Mouse (Mus musculus) liver, embryonic 14.5 days (tissue): ENCODE measurements around the gene Polr1d. TPM values are rescaled to one million over a fixed set of nuclear protein-coding genes. Genes with fewer than 3 reads are reported as not detected.

Experiments
- ATAC-seq: fragments of 200-750 bp; cut with Nextera tagmentation; 2 replicates; pipeline ENCODE4 v1.8.0; 2017; ENCODE audit warnings: moderate number of reproducible peaks, mild to moderate bottlenecking, moderate library complexity; ENCODE audit not compliant: insufficient read depth
- DNase-seq, 3 experiments: peaks; one replicate each; pipeline ENCODE4 v3.0.0-alpha.2; 2012 to 2013; ENCODE audit warnings: low read depth in 3 of 3, low spot score in 3 of 3
- H3K27ac ChIP-seq: fragments of 300-500 bp; sonication (generic); 2 replicates; pipeline ENCODE4 v1.5.1; 2014; ENCODE audit warnings: moderate library complexity, mild to moderate bottlenecking, control low read depth, inconsistent platforms
- H3K27me3 ChIP-seq: fragments of 300-500 bp; sonication (generic); 2 replicates; pipeline ENCODE4 v1.6.1; 2014; ENCODE audit warnings: mild to moderate bottlenecking, low read length, moderate library complexity; ENCODE audit not compliant: control insufficient read depth, insufficient read depth
- H3K36me3 ChIP-seq: fragments of 300-500 bp; sonication (generic); replicated peaks from 2 replicates; pipeline ENCODE4 v1.6.1; 2014; ENCODE audit warnings: low read depth; ENCODE audit not compliant: control insufficient read depth, insufficient read depth
- H3K4me1 ChIP-seq, 2 experiments: fragments of 200-500 bp in 1 of 2; fragments of 300-500 bp in 1 of 2; sonication (generic) in 1 of 2; replicated peaks; 2 replicates each; pipeline ENCODE4 v1.6.1; 2012 to 2014; ENCODE audit warnings: antibody characterized with exemption in 1 of 2, inconsistent platforms in 1 of 2, low read length in 1 of 2; ENCODE audit not compliant: control insufficient read depth in 2 of 2, insufficient read depth in 2 of 2
- H3K4me2 ChIP-seq: fragments of 300-500 bp; sonication (generic); 2 replicates; pipeline ENCODE4 v1.6.1; 2014; ENCODE audit warnings: low read depth, mild to moderate bottlenecking, control low read depth, moderate library complexity
- H3K4me3 ChIP-seq, 2 experiments: fragments of 200-500 bp in 1 of 2; fragments of 300-500 bp in 1 of 2; sonication (generic) in 1 of 2; 2 replicates each; pipeline ENCODE4 v1.5.1; 2012 to 2014; ENCODE audit warnings: low read depth in 2 of 2, low read length in 2 of 2, mild to moderate bottlenecking in 2 of 2, control low read depth in 1 of 2, inconsistent platforms in 1 of 2, moderate library complexity in 1 of 2; ENCODE audit not compliant: insufficient read depth in 1 of 2
- H3K9ac ChIP-seq: fragments of 300-500 bp; sonication (generic); replicated peaks from 2 replicates; pipeline ENCODE4 v1.6.1; 2014; ENCODE audit warnings: mild to moderate bottlenecking, control low read depth, moderate library complexity
- H3K9me3 ChIP-seq: fragments of 300-500 bp; sonication (generic); 2 replicates; pipeline ENCODE4 v1.6.1; 2016; ENCODE audit warnings: low read length, mixed read lengths; ENCODE audit not compliant: control insufficient read depth
- CTCF ChIP-seq: IDR thresholded peaks from 2 replicates; pipeline ENCODE4 v1.5.1; 2016; ENCODE audit warnings: antibody characterized with exemption, low read depth, control low read depth
- EP300 ChIP-seq: IDR thresholded peaks from 2 replicates; pipeline ENCODE4 v1.6.1; 2016; ENCODE audit warnings: antibody characterized with exemption, low read depth
- WGBS: fragments of 180-500 bp; shearing (Covaris S2); extraction: QIAGEN DNeasy Blood & Tissue Kit; methylation state at CpG from one replicate; pipeline ENCODE4 v1.1.7; 2014; ENCODE audit not compliant: insufficient replicate concordance; 5-methylcytosine and 5-hydroxymethylcytosine counted together
- polyA plus RNA-seq, 2 experiments: library from polyadenylated mRNA; depleted of rRNA in 1 of 2; stranded (reverse) in 1 of 2; unstranded in 1 of 2; fragments of >200 nt; fragmentation: Nextera tagmentation in 1 of 2; extraction: Ambion mirVana in 1 of 2; gene quantifications; 2 replicates each; pipeline versions ENCODE4 v1.2.1 to v1.2.3; 2012 to 2014

Gene Polr1d
- polyA plus RNA-seq, 2 experiments, result 58.6 to 87.1 TPM

GRCm38 (mm10) chr5:147054747-147055270 lies 22.0 kb upstream of the Polr1d start:
- Histone ChIP-seq H3K27ac (no peak overlapping the region), H3K4me1 (peaks cover 0 to 32% of the 10 kb centered on the region in 2 experiments; a peak in 3 of 4 replicates), H3K9me3 (no peaks in the 10 kb centered on the region), H3K4me3 (no peak overlapping the region), H3K9ac (no peak overlapping the region), H3K4me2 (no peak overlapping the region), H3K27me3 (no peaks in the 10 kb centered on the region), H3K36me3 (no peaks in the 10 kb centered on the region)
- WGBS, result 21% methylated on average over 2 of the region's 2 CpGs
- TF ChIP-seq EP300 (no peak), CTCF (no peak)
- 0 out of 2 replicates have a peak, but pooled peaks have one; percentile 17 for ATAC-seq
- DNase-seq, result no peak

GRCm38 (mm10) chr5:147055572-147056245 lies 21.1 kb upstream of the Polr1d start:
- H3K36me3 ChIP-seq, result no peaks in the 10 kb centered on the region
- no peak overlapping the region for H3K4me3 ChIP-seq
- 72% methylated on average over 6 of the region's 6 CpGs for WGBS
- no peak overlapping the region for H3K4me2 ChIP-seq
- ATAC-seq (no peak), DNase-seq (no peak)
- TF ChIP-seq EP300, result no peak
- no peak for TF ChIP-seq CTCF
- H3K9me3 ChIP-seq, result no peaks in the 10 kb centered on the region
- no peaks in the 10 kb centered on the region for H3K27me3 ChIP-seq
- H3K9ac ChIP-seq, result no peak overlapping the region
- H3K27ac ChIP-seq, result no peak overlapping the region
- peaks cover 0 to 29% of the 10 kb centered on the region in 2 experiments; a peak in 2 of 4 replicates for H3K4me1 ChIP-seq

GRCm38 (mm10) chr5:147056712-147057290 lies 20.0 kb upstream of the Polr1d start:
- Histone ChIP-seq H3K27ac (no peak overlapping the region), H3K4me1 (peaks cover 0 to 29% of the 10 kb centered on the region in 2 experiments; a peak in 2 of 4 replicates), H3K9me3 (no peaks in the 10 kb centered on the region), H3K4me2 (no peak overlapping the region), H3K4me3 (no peak overlapping the region), H3K36me3 (no peaks in the 10 kb centered on the region), H3K27me3 (no peaks in the 10 kb centered on the region), H3K9ac (no peak overlapping the region)
- WGBS, result 76% methylated on average over 10 of the region's 10 CpGs
- no peak for DNase-seq
- ATAC-seq, result peak; percentile 23; the same call in 1 of the 2 replicates
- TF ChIP-seq CTCF, result no peak
- TF ChIP-seq EP300, result no peak

- no peak for TF ChIP-seq EP300
- no peak for TF ChIP-seq CTCF
- no peak overlapping the region for H3K4me3 ChIP-seq
- H3K9ac ChIP-seq, result no peak overlapping the region
- H3K27ac ChIP-seq, result no peak overlapping the region
- DNase-seq (no peak), ATAC-seq (no peak)
- H3K9me3 ChIP-seq, result no peaks in the 10 kb centered on the region
- H3K4me1 ChIP-seq, result peaks cover 0 to 23% of the 10 kb centered on the region in 2 experiments; a peak in 2 of 4 replicates
- 71% methylated on average over 9 of the region's 9 CpGs for WGBS
- no peaks in the 10 kb centered on the region for H3K27me3 ChIP-seq
- no peak overlapping the region for H3K4me2 ChIP-seq
- no peaks in the 10 kb centered on the region for H3K36me3 ChIP-seq
Measured at GRCm38 (mm10) chr5:147057626-147058414, 19.0 kb upstream of the Polr1d start.
